Mouse (Mus musculus) neutrophil, adult 5-6 weeks (primary cell): ENCODE results near the gene Hspb2. TPM values are rescaled to one million over a fixed set of nuclear protein-coding genes. Genes with fewer than 3 reads are reported as not detected.

Experiments used
- ATAC-seq: fragments of 151-379, 151-347 bp; 2 replicates; pipeline ENCODE4 v1.8.0; 2017; ENCODE audit warnings: mild to moderate bottlenecking, moderate TSS enrichment; ENCODE audit not compliant: insufficient number of reproducible peaks, poor library complexity, low FRiP score, severe bottlenecking; ENCODE audit errors: extremely low read depth
- total RNA-seq: library from RNA; stranded (forward); fragments of 200-1000 nt; gene quantifications from 2 replicates; pipeline ENCODE4 v1.2.3, GENCODE M21; 2017

Gene Hspb2
- total RNA-seq, 1 experiment from 2014 or later = not detected

DNA sequence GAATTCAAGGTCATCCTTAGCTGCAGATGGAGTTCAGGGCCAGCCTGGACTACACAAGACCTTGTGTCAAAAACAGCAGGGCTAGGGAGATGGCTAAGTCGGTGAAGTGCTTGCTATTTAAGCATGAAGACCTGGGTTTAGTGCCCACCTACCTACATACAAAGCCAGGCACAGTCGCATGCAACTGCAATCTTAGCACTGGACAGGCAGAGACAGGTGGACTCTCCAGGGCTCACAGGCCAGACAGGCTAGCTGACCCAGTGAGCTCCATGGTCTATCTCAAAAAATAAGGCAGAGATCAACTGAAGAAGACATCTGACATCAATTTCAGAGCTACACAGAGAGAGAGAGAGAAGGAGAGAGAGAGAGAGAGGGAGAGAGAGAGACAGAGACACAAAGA is 28.0 kb downstream of the Hspb2 start:
- no peak for ATAC-seq

- no peak for ATAC-seq
Observed at GRCm38 (mm10) chr9:50723406-50723805, 28.7 kb downstream of the Hspb2 start.

- ATAC-seq = no peak
Observed at GRCm38 (mm10) chr9:50722451-50722911, 29.7 kb downstream of the Hspb2 start.

DNA sequence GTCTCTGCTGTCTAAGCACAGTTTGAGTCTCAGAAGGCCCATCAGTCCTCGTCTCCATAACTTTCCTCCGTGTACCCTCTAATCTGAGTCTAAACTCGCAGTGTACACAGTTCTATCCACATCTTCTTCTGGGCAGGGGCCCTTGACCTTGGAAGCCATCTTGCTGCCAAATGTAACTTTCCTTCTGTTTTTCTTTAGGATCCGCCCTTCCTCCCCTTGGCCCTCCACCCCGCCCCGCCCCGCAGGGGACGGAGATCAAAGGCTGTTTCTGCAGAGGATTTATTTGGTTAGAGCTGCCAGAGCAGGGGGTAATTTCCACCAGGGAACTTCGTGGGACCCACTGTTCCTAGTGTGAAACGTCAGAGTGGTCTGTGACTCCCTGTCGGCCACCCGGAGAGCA is 31.1 kb downstream of the Hspb2 start:
- no peak for ATAC-seq

DNA sequence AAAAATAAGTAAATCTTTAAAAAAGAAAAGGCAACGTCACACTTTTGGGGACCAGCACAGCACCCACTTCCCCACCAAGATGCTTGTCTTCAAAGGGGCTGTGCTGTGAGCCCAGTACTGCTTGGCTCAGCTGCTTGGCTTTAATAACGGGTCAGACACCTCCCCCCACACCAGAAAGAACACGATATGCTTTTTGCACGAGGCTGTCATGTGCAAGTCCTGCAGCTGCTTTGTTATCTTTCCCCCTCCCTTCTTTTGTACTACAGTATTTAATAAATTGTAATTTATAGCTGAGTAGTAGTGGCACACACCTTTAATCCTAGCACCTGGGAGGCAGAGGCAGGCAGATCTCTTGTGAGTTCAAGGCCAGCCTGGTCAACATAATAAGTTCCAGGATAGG is 33.3 kb downstream of the Hspb2 start:
- ATAC-seq = no peak

DNA sequence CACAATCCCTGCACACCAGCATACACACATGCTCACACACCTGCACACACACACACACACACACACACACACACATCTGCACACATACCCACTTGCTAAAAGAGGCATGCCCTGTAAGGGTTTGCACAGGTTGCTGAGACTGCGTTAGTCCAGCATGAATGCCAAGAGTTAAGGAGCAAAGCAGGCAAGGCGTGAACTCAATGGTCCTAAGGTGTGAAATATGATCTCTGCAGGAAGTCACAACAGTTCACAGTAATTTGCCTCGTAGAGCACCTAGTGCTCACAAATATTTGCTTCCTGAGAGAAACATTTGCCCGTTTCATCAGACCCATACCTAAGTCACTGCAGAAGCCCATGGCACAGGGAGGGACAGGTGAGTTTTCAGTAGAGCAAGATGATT is 38.0 kb downstream of the Hspb2 start:
- ATAC-seq = no peak

GRCm38 (mm10) chr9:50711337-50711736 is 40.8 kb downstream of the Hspb2 start:
- ATAC-seq = no peak

DNA sequence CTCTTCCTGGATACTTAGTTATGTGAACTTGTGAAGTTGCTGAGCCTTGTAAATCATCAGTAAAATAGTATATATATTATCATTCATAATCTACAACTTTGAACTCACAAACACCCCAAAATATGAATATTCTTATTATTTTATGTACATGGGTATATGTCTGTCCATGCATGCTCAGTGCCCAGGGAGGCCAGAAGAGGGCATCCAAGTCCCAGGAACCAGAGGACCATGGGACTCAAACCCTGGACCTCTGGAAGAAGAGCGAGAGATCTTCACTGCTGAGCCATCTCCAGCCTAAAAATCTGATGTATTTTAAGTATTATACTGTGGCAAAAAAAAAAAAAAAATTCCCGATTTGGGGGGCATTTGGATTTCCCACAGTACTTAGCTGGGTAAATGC is 43.0 kb downstream of the Hspb2 start:
- no peak for ATAC-seq

DNA sequence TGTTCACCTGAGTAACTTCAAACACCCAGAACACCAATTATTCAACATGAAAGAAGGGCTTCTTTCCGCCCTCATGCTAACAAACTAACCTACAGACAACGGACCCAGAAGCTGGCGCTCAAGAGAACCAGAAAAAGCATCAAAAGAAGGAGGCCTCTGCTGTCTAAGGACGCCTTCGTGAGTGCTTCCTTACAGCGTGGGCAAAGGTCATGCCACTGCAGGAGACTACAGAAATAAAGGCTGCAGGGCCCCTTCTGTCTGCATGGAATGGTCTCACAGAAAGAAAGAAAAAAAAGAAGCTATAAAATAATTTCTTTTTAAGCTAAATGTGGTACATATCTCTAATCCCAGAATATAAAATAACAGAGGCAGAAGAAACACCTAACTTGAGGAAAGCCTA is 47.2 kb downstream of the Hspb2 start:
- no peak for ATAC-seq

Other genes starting within 250 kb of the Hspb2 start
- 98.8 and 106 TPM in 2 replicates for gene Pts, start 223.6 kb downstream of the Hspb2 start, total RNA-seq
- gene Il18, start 197.5 kb downstream of the Hspb2 start, total RNA-seq = 8.5 and 10.0 TPM in 2 replicates
- 0.86 and 2.2 TPM in 2 replicates for gene Bco2, start 197.2 kb downstream of the Hspb2 start, total RNA-seq
- gene Tex12, start 191.0 kb downstream of the Hspb2 start, total RNA-seq = not detected in 2 replicates
- gene Sdhd, start 148.5 kb downstream of the Hspb2 start, total RNA-seq = 76.4 and 77.9 TPM in 2 replicates
- gene Timm8b, start 148.4 kb downstream of the Hspb2 start, total RNA-seq = 68.5 and 70.9 TPM in 2 replicates
- 0.74 and 2.3 TPM in 2 replicates for gene Pih1d2, start 135.0 kb downstream of the Hspb2 start, total RNA-seq
- gene Nkapd1, start 134.9 kb downstream of the Hspb2 start, total RNA-seq = 28.4 and 29.7 TPM in 2 replicates
- 16.3 and 16.4 TPM in 2 replicates for gene Dlat, start 92.6 kb downstream of the Hspb2 start, total RNA-seq
- gene Dixdc1, start 12.8 kb downstream of the Hspb2 start, total RNA-seq = 0.12 TPM in 1 of 2 replicates, not detected in the other
- gene 2310030G06Rik, start 5.8 kb downstream of the Hspb2 start, total RNA-seq = not detected in 2 replicates
- gene Cryab, start 1.0 kb downstream of the Hspb2 start, total RNA-seq = not detected in 2 replicates
- 9.2 and 10.3 TPM in 2 replicates for gene Fdxacb1, start 15.9 kb upstream of the Hspb2 start, total RNA-seq
- 9.0 and 12.8 TPM in 2 replicates for gene Alg9, start 22.7 kb upstream of the Hspb2 start, total RNA-seq
- gene 1110032A03Rik, start 23.2 kb upstream of the Hspb2 start, total RNA-seq = 29.6 and 33.8 TPM in 2 replicates
- 22.0 and 26.4 TPM in 2 replicates for gene Ppp2r1b, start 92.9 kb upstream of the Hspb2 start, total RNA-seq